Mouse (Mus musculus) thymus, adult 2 months (tissue): ENCODE measurements around the gene Pikfyve.

ENCODE experiments used
- CTCF ChIP-seq: fragments of 200-500 bp; IDR thresholded peaks from 2 replicates; pipeline ENCODE4 v1.5.1; 2012; ENCODE audit warnings: mild to moderate bottlenecking, control low read depth, low read length, moderate library complexity, borderline replicate concordance; ENCODE audit not compliant: control insufficient read depth, poor library complexity, insufficient read depth; ENCODE audit errors: extremely low read depth
- POLR2A ChIP-seq: fragments of 200-500 bp; IDR thresholded peaks from 2 replicates; pipeline ENCODE4 v1.6.1; 2012; ENCODE audit warnings: mild to moderate bottlenecking, low read length, control low read depth, moderate library complexity; ENCODE audit not compliant: control insufficient read depth, poor library complexity, insufficient read depth; ENCODE audit errors: extremely low read depth

DNA sequence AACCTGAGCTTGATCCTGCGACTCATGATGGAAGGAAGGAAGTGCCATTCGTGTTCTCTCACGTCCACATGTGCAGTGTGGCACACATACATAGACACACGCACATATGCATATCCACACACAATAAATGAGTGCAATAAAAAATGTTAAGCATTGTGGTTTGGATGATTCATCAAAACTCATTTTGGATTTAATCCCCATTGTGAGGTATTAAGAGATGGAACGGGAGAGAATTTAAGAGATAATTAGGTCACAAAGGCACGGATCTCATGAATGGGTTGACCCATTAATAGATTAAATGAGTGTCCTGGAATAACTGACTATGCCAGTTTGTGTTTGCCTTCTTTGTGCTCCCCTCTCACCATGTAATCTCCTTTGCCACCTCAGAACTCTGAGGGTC is 95.3 kb downstream of the Pikfyve start, which contains the start of gene Pth2r:
- TF ChIP-seq CTCF (no peak), POLR2A (no peak)
